Comparison of ENCODE assay signal across 12 mouse cellular contexts in genomic region chr4:133175274-133175673, GRCm38 (mm10). TPM values are rescaled to one million over a fixed set of nuclear protein-coding genes. Genes with fewer than 3 reads are reported as not detected.
DNase-seq lines count a peak whose midpoint lies in the region; ATAC-seq and TF ChIP-seq lines count a peak whose summit lies in the region.
"Had no signal": no experiment of that assay in that cellular context is flagged by ENCODE, and none has a peak within 500 bp of the region (broad histone marks: within the 10 kb centered on the region; RNA-seq: fewer than 3 reads in every experiment).

No protein-coding gene starts in this region.

- TF ChIP-seq EP300 in heart, postnatal 0 days (IDR thresholded peaks at IDR 0.05; ENCODE audit: low read depth) = no peak
- no peak for TF ChIP-seq EP300 in liver, postnatal 0 days (IDR thresholded peaks at IDR 0.05; ENCODE audit: low read depth)

- H3K27ac ChIP-seq in heart, postnatal 0 days (ENCODE audit: low read depth) = peak overlapping the region; percentile 83
- peak overlapping the region; percentile 34; the same call in 1 of the 2 replicates for H3K27ac ChIP-seq in liver, embryonic 16.5 days (ENCODE audit: low read length)
- H3K27ac ChIP-seq in liver, embryonic 11.5 days (ENCODE audit: low read depth, low read length) = no peak overlapping the region
- H3K27ac ChIP-seq in intestine, embryonic 14.5 days (ENCODE audit: low read depth) = peak overlapping the region; percentile 57; the same call in 1 of the 2 replicates
- peak overlapping the region; percentile 80 for H3K27ac ChIP-seq in liver, postnatal 0 days (ENCODE audit: low read depth)

- no peak overlapping the region for H3K4me3 ChIP-seq in heart, postnatal 0 days (ENCODE audit: low read depth, low read length)
- H3K4me3 ChIP-seq in liver, embryonic 16.5 days (ENCODE audit: low read depth, low read length) = no peak overlapping the region
- H3K4me3 ChIP-seq in liver, embryonic 11.5 days (ENCODE audit: low read depth, low read length) = no peak overlapping the region
- H3K4me3 ChIP-seq in intestine, embryonic 14.5 days (ENCODE audit: low read depth, low read length) = no peak overlapping the region
- H3K4me3 ChIP-seq in liver, postnatal 0 days (ENCODE audit: low read depth, low read length) = no peak overlapping the region
- H3K4me3 ChIP-seq: embryonic facial prominence, embryonic 12.5 days had no signal

- no peak for TF ChIP-seq CTCF in heart, postnatal 0 days (IDR thresholded peaks at IDR 0.05; ENCODE audit: low read depth)
- TF ChIP-seq CTCF in liver, postnatal 0 days (IDR thresholded peaks at IDR 0.05; ENCODE audit: low read depth) = no peak

- WGBS in heart, postnatal 0 days = 63% methylated on average over 7 of the region's 7 CpGs
- WGBS in liver, embryonic 16.5 days (ENCODE audit: insufficient replicate concordance) = 66% methylated on average over 7 of the region's 7 CpGs
- 76% methylated on average over 7 of the region's 7 CpGs for WGBS in liver, embryonic 11.5 days
- 59% methylated on average over 7 of the region's 7 CpGs for whole genome bisulfite sequencing in intestine, embryonic 14.5 days
- WGBS in liver, postnatal 0 days (ENCODE audit: insufficient replicate concordance) = 53% methylated on average over 7 of the region's 7 CpGs

- no peaks in the 10 kb centered on the region for H3K9me3 ChIP-seq in heart, postnatal 0 days (replicated peaks; ENCODE audit: control insufficient read depth, low read length)
- no peaks in the 10 kb centered on the region for H3K9me3 ChIP-seq in liver, embryonic 16.5 days (replicated peaks; ENCODE audit: control insufficient read depth, low read length)
- no peaks in the 10 kb centered on the region for H3K9me3 ChIP-seq in liver, embryonic 11.5 days (ENCODE audit: control insufficient read depth, low read length)
- H3K9me3 ChIP-seq in intestine, embryonic 14.5 days (ENCODE audit: control insufficient read depth, low read length) = no peaks in the 10 kb centered on the region
- H3K9me3 ChIP-seq in liver, postnatal 0 days (ENCODE audit: low read length) = no peaks in the 10 kb centered on the region
- H3K9me3 ChIP-seq: embryonic facial prominence, embryonic 12.5 days had no signal

- H3K4me2 ChIP-seq in heart, postnatal 0 days (ENCODE audit: low read depth, low read length) = no peak overlapping the region
- no peak overlapping the region for H3K4me2 ChIP-seq in liver, embryonic 16.5 days (ENCODE audit: low read depth, low read length)
- H3K4me2 ChIP-seq in liver, embryonic 11.5 days = no peak overlapping the region
- H3K4me2 ChIP-seq in intestine, embryonic 14.5 days (ENCODE audit: low read length) = no peak overlapping the region
- peak overlapping the region; percentile 33; the same call in 1 of the 2 replicates for H3K4me2 ChIP-seq in liver, postnatal 0 days (ENCODE audit: low read depth, low read length)
- H3K4me2 ChIP-seq: embryonic facial prominence, embryonic 12.5 days had no signal

- no peaks in the 10 kb centered on the region for H3K27me3 ChIP-seq in heart, postnatal 0 days (ENCODE audit: control insufficient read depth, insufficient read depth, low read length)
- H3K27me3 ChIP-seq in liver, embryonic 16.5 days (ENCODE audit: control insufficient read depth, insufficient read depth, low read depth, low read length) = no peaks in the 10 kb centered on the region
- no peaks in the 10 kb centered on the region for H3K27me3 ChIP-seq in liver, embryonic 11.5 days (replicated peaks; ENCODE audit: control insufficient read depth, insufficient read depth, low read length)
- H3K27me3 ChIP-seq in intestine, embryonic 14.5 days (replicated peaks; ENCODE audit: control insufficient read depth, insufficient read depth, low read length) = no peaks in the 10 kb centered on the region
- no peaks in the 10 kb centered on the region for H3K27me3 ChIP-seq in liver, postnatal 0 days (ENCODE audit: insufficient read depth, low read length)
- H3K27me3 ChIP-seq: embryonic facial prominence, embryonic 12.5 days had no signal

- H3K9ac ChIP-seq in heart, postnatal 0 days (replicated peaks; ENCODE audit: low read depth, low read length) = no peak overlapping the region
- no peak overlapping the region for H3K9ac ChIP-seq in liver, embryonic 16.5 days (ENCODE audit: low read depth, low read length)
- H3K9ac ChIP-seq in liver, embryonic 11.5 days (ENCODE audit: low read depth, low read length) = no peak overlapping the region
- H3K9ac ChIP-seq in intestine, embryonic 14.5 days (ENCODE audit: low read length) = no peak overlapping the region
- H3K9ac ChIP-seq in liver, postnatal 0 days (replicated peaks) = no peak overlapping the region
- H3K9ac ChIP-seq: embryonic facial prominence, embryonic 12.5 days; forebrain, postnatal 0 days had no signal

- peaks cover 25% of the 10 kb centered on the region for H3K36me3 ChIP-seq in heart, postnatal 0 days (replicated peaks; ENCODE audit: control insufficient read depth, insufficient read depth, low read length)
- peaks cover 2% of the 10 kb centered on the region; the same call in 1 of the 2 replicates for H3K36me3 ChIP-seq in liver, embryonic 16.5 days (ENCODE audit: control insufficient read depth, insufficient read depth)
- H3K36me3 ChIP-seq in liver, embryonic 11.5 days (ENCODE audit: control insufficient read depth, insufficient read depth, low read length) = peaks cover 13% of the 10 kb centered on the region
- H3K36me3 ChIP-seq in intestine, embryonic 14.5 days (ENCODE audit: control insufficient read depth, insufficient read depth, low read length) = peaks cover 30% of the 10 kb centered on the region
- peaks cover 35% of the 10 kb centered on the region for H3K36me3 ChIP-seq in liver, postnatal 0 days (replicated peaks; ENCODE audit: insufficient read depth, low read length)

- no peak for ATAC-seq in heart, postnatal 0 days (ENCODE audit: insufficient read depth, low read depth)
- ATAC-seq in liver, embryonic 16.5 days (ENCODE audit: low read depth) = no peak
- ATAC-seq in liver, embryonic 11.5 days (replicated peaks; ENCODE audit: low FRiP score) = no peak
- ATAC-seq in intestine, embryonic 14.5 days (replicated peaks; ENCODE audit: low FRiP score, low TSS enrichment, low read depth) = no peak
- no peak for ATAC-seq in liver, postnatal 0 days
- ATAC-seq: forebrain, postnatal 0 days had no signal

- DNase-seq in heart, postnatal 0 days (ENCODE audit: low spot score) = no peak
- DNase-seq in heart, postnatal 4 days = no peak
- no peak for DNase-seq in liver, embryonic 11.5 days (ENCODE audit: low spot score)
- no peak for DNase-seq in intestine, embryonic 14.5 days (ENCODE audit: low spot score)
- DNase-seq in liver, postnatal 0 days = no peak
- DNase-seq in right cerebral cortex, adult 2 months (ENCODE audit: low spot score in 2 of 2) = no peak
- DNase-seq: cerebellum, adult 8-10 months; forebrain, postnatal 0 days; kidney, postnatal 36 days had no signal

- peaks cover 43% of the 10 kb centered on the region for H3K4me1 ChIP-seq in heart, postnatal 0 days (ENCODE audit: control insufficient read depth, insufficient read depth)
- H3K4me1 ChIP-seq in liver, embryonic 16.5 days (ENCODE audit: control insufficient read depth, low read depth, low read length) = peaks cover 37% of the 10 kb centered on the region
- peaks cover 44% of the 10 kb centered on the region for H3K4me1 ChIP-seq in liver, embryonic 11.5 days (replicated peaks; ENCODE audit: control insufficient read depth, insufficient read depth, low read length)
- H3K4me1 ChIP-seq in intestine, embryonic 14.5 days (replicated peaks; ENCODE audit: control insufficient read depth, insufficient read depth, low read length) = peaks cover 45% of the 10 kb centered on the region
- peaks cover 55% of the 10 kb centered on the region for H3K4me1 ChIP-seq in liver, postnatal 0 days (ENCODE audit: insufficient read depth)

RNA-seq across cellular contexts. Expression of gene Cd164l2, which starts 36.7 kb away (rescaled TPM):
- not detected in 2 replicates for total RNA-seq in heart, postnatal 0 days (2014; rRNA removed; ENCODE audit: low replicate concordance)
- polyA plus RNA-seq in heart, postnatal 0 days (2015; fragmentation: Nextera tagmentation; extraction: Ambion mirVana) = 0.23 and 0.33 TPM in 2 replicates
- total RNA-seq in heart, postnatal 4 days (2021) = not detected
- 0.13 TPM in 1 of 2 replicates, not detected in the other for polyA plus RNA-seq in liver, embryonic 16.5 days (2015; fragmentation: Nextera tagmentation; extraction: Ambion mirVana)
- 0.70 and 0.77 TPM in 2 replicates for polyA plus RNA-seq in liver, embryonic 11.5 days (2014; fragmentation: Nextera tagmentation; extraction: Ambion mirVana)
- polyA plus RNA-seq in intestine, embryonic 14.5 days (2014; fragmentation: Nextera tagmentation; extraction: Ambion mirVana) = 1.9 and 2.5 TPM in 2 replicates
- 0.25 and 0.39 TPM in 2 replicates for polyA plus RNA-seq in liver, postnatal 0 days (2015; fragmentation: Nextera tagmentation; extraction: Ambion mirVana)
- total RNA-seq: granulocyte monocyte progenitor cell, adult 5-6 weeks had no signal

RNA-seq across cellular contexts. Expression of gene Gpr3, which starts 37.1 kb away (rescaled TPM):
- not detected in 2 replicates for total RNA-seq in heart, postnatal 0 days (2014; rRNA removed; ENCODE audit: low replicate concordance)
- polyA plus RNA-seq in heart, postnatal 0 days (2015; fragmentation: Nextera tagmentation; extraction: Ambion mirVana) = 0.15 and 0.21 TPM in 2 replicates
- total RNA-seq in heart, postnatal 4 days (2021) = under 1 TPM; 0.20 to 0.45 TPM
- polyA plus RNA-seq in liver, embryonic 16.5 days (2015; fragmentation: Nextera tagmentation; extraction: Ambion mirVana) = not detected in 2 replicates
- 0.17 TPM in 1 of 2 replicates, not detected in the other for polyA plus RNA-seq in liver, embryonic 11.5 days (2014; fragmentation: Nextera tagmentation; extraction: Ambion mirVana)
- polyA plus RNA-seq in intestine, embryonic 14.5 days (2014; fragmentation: Nextera tagmentation; extraction: Ambion mirVana) = not detected in 2 replicates
- polyA plus RNA-seq in liver, postnatal 0 days (2015; fragmentation: Nextera tagmentation; extraction: Ambion mirVana) = not detected in 2 replicates
- polyA plus RNA-seq: embryonic facial prominence, embryonic 12.5 days had no signal

RNA-seq across cellular contexts. Expression of gene Wasf2, which starts 45.0 kb away (rescaled TPM):
- 54.5 and 119 TPM in 2 replicates for total RNA-seq in heart, postnatal 0 days (2014; rRNA removed; ENCODE audit: low replicate concordance)
- 55.4 and 62.4 TPM in 2 replicates for polyA plus RNA-seq in heart, postnatal 0 days (2015; fragmentation: Nextera tagmentation; extraction: Ambion mirVana)
- total RNA-seq in heart, postnatal 4 days (2021) = 100 to 1,000 TPM; 141 to 149 TPM
- 41.4 and 42.7 TPM in 2 replicates for polyA plus RNA-seq in liver, embryonic 16.5 days (2015; fragmentation: Nextera tagmentation; extraction: Ambion mirVana)
- 32.1 and 42.2 TPM in 2 replicates for polyA plus RNA-seq in liver, embryonic 11.5 days (2014; fragmentation: Nextera tagmentation; extraction: Ambion mirVana)
- polyA plus RNA-seq in intestine, embryonic 14.5 days (2014; fragmentation: Nextera tagmentation; extraction: Ambion mirVana) = 79.6 and 88.3 TPM in 2 replicates
- 35.8 and 43.1 TPM in 2 replicates for polyA plus RNA-seq in liver, postnatal 0 days (2015; fragmentation: Nextera tagmentation; extraction: Ambion mirVana)
